Mouse (Mus musculus) G1E (cell line): ENCODE measurements around the gene Adgra3. TPM values are rescaled to one million over a fixed set of nuclear protein-coding genes. Genes with fewer than 3 reads are reported as not detected.

Experiments used
- ATAC-seq: 2 replicates; pipeline ENCODE4 v1.8.0; 2016; ENCODE audit warnings: mild to moderate bottlenecking; ENCODE audit not compliant: insufficient number of reproducible peaks, poor library complexity, low FRiP score, severe bottlenecking; ENCODE audit errors: extremely low read depth
- DNase-seq: peaks from one replicate; pipeline ENCODE4 v3.0.0; 2012; ENCODE audit warnings: low spot score
- H3K27me3 ChIP-seq: 2 replicates; pipeline ENCODE4 v1.6.1; 2012; ENCODE audit warnings: mild to moderate bottlenecking, low read length, inconsistent platforms; ENCODE audit not compliant: insufficient read depth
- H3K36me3 ChIP-seq: replicated peaks from 2 replicates; pipeline ENCODE3; 2012; ENCODE audit warnings: mild to moderate bottlenecking, inconsistent platforms
- H3K4me1 ChIP-seq: 2 replicates; pipeline ENCODE4 v1.6.1; 2012; ENCODE audit warnings: low read depth, low read length, inconsistent platforms, mixed read lengths; ENCODE audit not compliant: insufficient read depth
- H3K4me3 ChIP-seq: 2 replicates; pipeline ENCODE4 v1.5.1; 2012; ENCODE audit warnings: low read depth, mild to moderate bottlenecking, inconsistent platforms, low read length, moderate library complexity, mixed read lengths
- H3K9me3 ChIP-seq: replicated peaks from 2 replicates; pipeline ENCODE4 v1.6.1; 2012; ENCODE audit warnings: inconsistent platforms
- CTCF ChIP-seq: IDR thresholded peaks from 2 replicates; pipeline ENCODE4 v1.5.1; 2012; ENCODE audit warnings: low read depth, low read length, inconsistent platforms, mixed read lengths
- GATA1 ChIP-seq: IDR thresholded peaks from 2 replicates; pipeline ENCODE4 v1.6.1; 2012; ENCODE audit warnings: borderline replicate concordance, low read length, inconsistent platforms, mixed read lengths
- GATA2 ChIP-seq: IDR thresholded peaks from 2 replicates; pipeline ENCODE4 v1.6.1; 2012; ENCODE audit warnings: low read depth, low read length, inconsistent platforms, borderline replicate concordance
- POLR2AphosphoS5 ChIP-seq: IDR thresholded peaks from 2 replicates; pipeline ENCODE4 v1.6.1; 2012; ENCODE audit warnings: low read depth, low read length, inconsistent platforms; ENCODE audit not compliant: insufficient replicate concordance
- TAL1 ChIP-seq: conservative IDR thresholded peaks from 2 replicates; pipeline ENCODE4 v1.6.1; 2012; ENCODE audit warnings: low read depth, low read length, inconsistent platforms, mixed read lengths
- polyA plus RNA-seq: library from polyadenylated mRNA; stranded (reverse); fragments of >175 nt; gene quantifications from 2 replicates; pipeline ENCODE4 v1.2.3, GENCODE M21; 2012
- total RNA-seq, 2 experiments: library from RNA; stranded (forward) in 1 of 2; stranded (reverse) in 1 of 2; fragments of 200-1000 nt in 1 of 2; fragments of >200 nt in 1 of 2; fragmentation: Nextera tagmentation in 1 of 2; gene quantifications; 2 replicates each; pipeline ENCODE4 v1.2.3; 2014 to 2017

Gene Adgra3
- total and polyA plus RNA-seq, 3 experiments: 0.16 TPM; not detected in 2

DNA sequence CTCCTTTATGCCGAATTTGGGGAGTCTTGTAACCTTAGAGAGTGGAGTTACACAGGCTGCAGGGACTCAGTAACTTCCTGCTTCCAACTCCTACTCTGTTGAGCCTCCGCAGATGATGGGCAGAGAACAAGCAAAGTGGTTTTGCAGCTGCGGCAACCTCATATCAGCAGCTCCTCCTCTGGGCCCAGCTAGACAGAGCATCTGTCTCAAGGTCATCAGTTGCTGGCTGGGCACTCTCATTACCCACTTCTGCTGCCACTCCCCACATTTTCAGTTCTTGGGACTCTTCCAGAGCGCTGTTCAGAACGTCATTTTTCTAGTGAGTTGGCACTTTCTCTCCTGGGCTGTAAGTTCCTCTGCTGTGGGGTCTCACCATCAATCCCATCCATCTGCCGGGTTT, 24.6 kb downstream of the Adgra3 start:
- ATAC-seq (no peak), DNase-seq (no peak)
- no peaks in the 10 kb centered on the region for H3K4me1 ChIP-seq
- no peak overlapping the region for H3K4me3 ChIP-seq
- no peaks in the 10 kb centered on the region for H3K27me3 ChIP-seq
- no peaks in the 10 kb centered on the region for H3K36me3 ChIP-seq
- TF ChIP-seq GATA2: no peak
- TF ChIP-seq TAL1: no peak
- no peak for TF ChIP-seq GATA1
- no peak for TF ChIP-seq POLR2AphosphoS5
- no peak for TF ChIP-seq CTCF
- H3K9me3 ChIP-seq: no peaks in the 10 kb centered on the region

DNA sequence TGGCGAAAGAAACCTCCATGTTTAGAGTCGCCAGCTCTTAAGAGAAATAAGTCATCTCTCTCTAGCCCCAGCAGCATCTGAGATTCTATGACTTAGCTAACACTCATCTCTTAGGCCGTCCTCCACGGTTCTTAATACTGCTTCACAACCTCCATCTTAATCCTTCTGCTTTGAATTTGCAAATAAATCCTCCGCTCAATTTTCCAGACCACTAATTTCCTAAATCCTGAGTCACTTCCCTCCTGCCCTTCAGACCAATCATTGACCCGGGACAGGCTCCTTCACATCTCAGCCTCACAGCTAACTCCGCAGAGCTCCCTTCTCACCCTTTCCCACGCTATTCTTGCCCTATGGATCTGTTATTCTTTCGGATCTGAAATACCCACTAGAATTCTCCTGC, 25.1 kb downstream of the Adgra3 start:
- Histone ChIP-seq H3K4me1 (no peaks in the 10 kb centered on the region), H3K36me3 (no peaks in the 10 kb centered on the region), H3K4me3 (no peak overlapping the region), H3K9me3 (no peaks in the 10 kb centered on the region), H3K27me3 (no peaks in the 10 kb centered on the region)
- DNase-seq (no peak), ATAC-seq (no peak)
- TF ChIP-seq CTCF: no peak
- TF ChIP-seq POLR2AphosphoS5: no peak
- TF ChIP-seq GATA1: no peak
- no peak for TF ChIP-seq GATA2
- no peak for TF ChIP-seq TAL1

DNA sequence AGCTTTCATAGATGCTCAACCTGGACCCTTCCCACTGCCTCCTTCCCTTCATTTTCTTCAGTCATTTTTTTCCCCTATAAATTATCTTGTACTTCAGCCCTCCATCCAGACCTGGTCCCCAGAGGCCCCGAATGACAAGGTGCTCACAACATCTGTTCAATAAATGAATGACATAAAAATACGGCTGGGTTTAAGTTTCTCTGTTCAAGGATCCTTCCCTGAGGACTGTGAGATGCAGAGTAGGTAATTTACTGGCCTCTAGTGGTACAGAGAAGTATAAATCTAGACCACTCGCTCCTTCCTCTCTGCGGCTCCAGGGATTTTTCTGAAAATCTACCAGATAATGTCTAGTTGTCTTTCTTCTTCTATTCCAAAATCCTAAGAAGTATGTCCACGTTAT, 26.5 kb downstream of the Adgra3 start:
- Histone ChIP-seq H3K9me3 (no peaks in the 10 kb centered on the region), H3K27me3 (no peaks in the 10 kb centered on the region), H3K36me3 (no peaks in the 10 kb centered on the region), H3K4me3 (no peak overlapping the region), H3K4me1 (no peaks in the 10 kb centered on the region)
- ATAC-seq (no peak; the same call in 1 of the 2 replicates), DNase-seq (no peak)
- TF ChIP-seq CTCF (no peak), TAL1 (no peak), POLR2AphosphoS5 (no peak), GATA1 (no peak), GATA2 (no peak)

DNA sequence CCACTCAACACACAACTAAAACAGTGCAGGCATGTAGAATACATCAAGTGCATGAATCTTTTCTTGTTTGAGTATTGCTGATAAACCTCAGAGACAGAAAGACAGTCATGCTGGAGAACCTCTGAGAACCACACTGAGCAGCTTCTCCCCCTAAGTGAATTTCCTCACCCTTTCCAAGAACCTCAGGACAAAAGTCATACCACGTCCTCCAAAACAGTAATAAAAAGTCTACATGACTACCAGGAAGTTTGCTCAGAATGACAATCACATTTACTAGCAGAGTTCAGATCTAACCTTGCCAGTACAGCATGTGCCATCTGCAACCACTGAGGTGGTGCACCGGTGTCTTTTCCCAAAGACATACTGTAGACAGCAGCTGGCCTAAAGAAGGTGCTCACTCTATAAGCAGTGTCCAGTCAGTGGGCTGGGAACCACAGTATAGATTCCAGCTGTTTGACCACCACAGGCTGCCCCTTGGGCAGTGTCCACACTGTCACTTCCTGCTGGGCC, 27.0 kb downstream of the Adgra3 start:
- TF ChIP-seq GATA1 (no peak), POLR2AphosphoS5 (no peak), CTCF (no peak), GATA2 (no peak), TAL1 (no peak)
- no peak for ATAC-seq
- no peak overlapping the region for H3K4me3 ChIP-seq

DNA sequence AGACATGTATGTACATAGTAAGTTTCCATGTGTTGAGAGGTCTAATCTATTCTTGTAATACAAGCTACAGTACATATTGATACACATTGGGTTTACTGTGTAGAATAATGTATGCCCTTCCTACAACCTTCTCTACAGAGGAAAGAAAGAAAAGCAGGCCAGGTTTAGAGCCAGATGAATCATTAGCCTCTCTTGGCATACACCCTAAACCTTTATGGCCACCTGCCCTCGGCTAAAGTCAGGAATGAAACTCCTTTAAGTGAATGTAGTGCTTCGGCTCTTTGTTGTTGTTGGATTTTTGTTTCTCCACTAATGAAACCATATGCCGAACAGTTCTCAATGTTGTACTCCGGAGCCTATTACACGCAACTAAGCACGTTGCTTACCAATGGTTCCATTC, 27.5 kb downstream of the Adgra3 start:
- Histone ChIP-seq H3K36me3 (no peaks in the 10 kb centered on the region), H3K9me3 (no peaks in the 10 kb centered on the region), H3K27me3 (no peaks in the 10 kb centered on the region), H3K4me1 (no peaks in the 10 kb centered on the region), H3K4me3 (no peak overlapping the region)
- DNase-seq (no peak), ATAC-seq (no peak)
- TF ChIP-seq CTCF: no peak

More for the DNA sequence above, 27.0 kb downstream of the Adgra3 start:
- no peaks in the 10 kb centered on the region for H3K4me1 ChIP-seq
- H3K27me3 ChIP-seq: no peaks in the 10 kb centered on the region
- H3K9me3 ChIP-seq: no peaks in the 10 kb centered on the region
- H3K36me3 ChIP-seq: no peaks in the 10 kb centered on the region
- no peak for DNase-seq

DNA sequence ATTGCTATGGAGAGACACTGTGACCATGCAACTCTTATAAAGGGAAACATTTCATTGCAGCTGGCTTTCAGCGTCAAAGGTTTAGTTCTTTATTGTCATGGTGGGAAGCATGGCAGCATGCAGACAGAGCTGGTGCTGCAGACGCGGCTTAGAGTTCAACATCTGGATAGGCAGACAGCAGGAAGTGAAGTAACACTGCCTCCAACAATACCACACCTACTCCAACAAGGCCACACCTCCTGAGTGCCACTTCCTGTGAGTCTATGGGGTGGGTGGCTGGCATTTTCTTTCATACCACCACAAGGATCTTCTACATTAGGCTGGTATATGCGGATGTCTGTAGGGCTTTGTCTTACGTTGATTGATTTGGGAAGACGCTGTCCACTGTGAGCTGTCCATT, 29.1 kb downstream of the Adgra3 start:
- no peaks in the 10 kb centered on the region for H3K9me3 ChIP-seq
- H3K4me3 ChIP-seq: no peak overlapping the region
- no peaks in the 10 kb centered on the region for H3K36me3 ChIP-seq
- TF ChIP-seq GATA1: no peak
- no peak for TF ChIP-seq CTCF
- TF ChIP-seq TAL1: no peak
- TF ChIP-seq POLR2AphosphoS5: no peak
- no peaks in the 10 kb centered on the region for H3K27me3 ChIP-seq
- DNase-seq (no peak), ATAC-seq (no peak)
- H3K4me1 ChIP-seq: no peaks in the 10 kb centered on the region

DNA sequence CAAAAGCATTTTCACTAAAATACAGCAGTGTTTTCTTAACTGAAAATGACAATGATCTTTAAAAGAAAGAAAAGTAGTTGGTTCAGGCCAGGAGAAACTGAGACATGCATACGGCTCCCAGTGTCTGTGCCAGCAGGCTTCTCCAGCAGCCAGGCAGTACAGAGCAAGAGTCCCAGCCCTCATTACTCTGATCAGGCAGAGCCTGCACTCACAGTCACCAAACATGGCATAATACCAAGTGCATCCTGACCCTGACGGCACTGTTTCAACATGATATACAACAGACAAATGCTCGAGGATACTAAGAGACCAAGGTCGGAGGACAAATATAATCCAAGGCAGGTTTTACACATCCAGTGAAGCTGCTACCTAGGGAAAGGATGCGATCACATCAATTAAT, 31.2 kb downstream of the Adgra3 start:
- no peak for ATAC-seq

More for the DNA sequence above, 31.2 kb downstream of the Adgra3 start:
- no peak for DNase-seq
- 0 out of 2 replicates have a peak, but pooled peaks cover 3% of the 10 kb centered on the region for H3K27me3 ChIP-seq
- no peaks in the 10 kb centered on the region for H3K4me1 ChIP-seq
- H3K36me3 ChIP-seq: no peaks in the 10 kb centered on the region
- no peak overlapping the region for H3K4me3 ChIP-seq
- no peak for TF ChIP-seq POLR2AphosphoS5
- TF ChIP-seq TAL1: no peak
- TF ChIP-seq GATA2: no peak
- no peak for TF ChIP-seq CTCF
- no peak for TF ChIP-seq GATA1
- no peaks in the 10 kb centered on the region; the same call in 1 of the 2 replicates for H3K9me3 ChIP-seq
